Mouse (Mus musculus): ENCODE measurements around the gene Fhit. TPM values are rescaled to one million over a fixed set of nuclear protein-coding genes. Genes with fewer than 3 reads are reported as not detected.

The Fhit gene
- polyA plus RNA-seq, 1 experiment from 2014 or later: 6.7 TPM

DNA sequence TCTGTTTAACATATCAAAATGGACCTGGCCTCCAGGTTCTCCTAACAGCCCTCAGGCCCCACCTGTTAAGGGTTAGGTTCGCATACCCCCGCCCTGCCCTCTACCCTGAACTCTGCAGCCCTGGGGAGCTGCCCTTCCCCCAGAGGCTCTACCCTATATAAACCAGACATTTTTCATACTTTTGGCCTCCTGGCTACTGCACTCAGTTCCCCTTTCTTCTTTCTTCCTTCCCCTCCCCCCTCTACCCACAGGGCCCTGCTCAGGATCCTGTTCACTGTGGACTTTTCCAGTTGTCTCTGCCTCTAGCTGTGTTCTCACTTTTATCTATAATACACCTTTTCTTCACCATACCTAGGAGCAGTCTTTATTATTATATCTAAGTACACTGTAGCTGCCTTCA lies 627.0 kb downstream of the Fhit start:
- H3K4me3 ChIP-seq: no peak overlapping the region
- no peaks in the 10 kb centered on the region for H3K4me1 ChIP-seq
- no peak overlapping the region for H3K27ac ChIP-seq (replicated peaks)
- 83% methylated on average over 2 of the region's 2 CpGs for WGBS
- H3K36me3 ChIP-seq: no peaks in the 10 kb centered on the region
- no peak overlapping the region for H3K9ac ChIP-seq (replicated peaks)
- H3K9me3 ChIP-seq: no peaks in the 10 kb centered on the region
- no peak overlapping the region for H3K4me2 ChIP-seq (replicated peaks)
- no peak for ATAC-seq (ENCODE audit: low FRiP score, low read depth)
- H3K27me3 ChIP-seq: no peaks in the 10 kb centered on the region

DNA sequence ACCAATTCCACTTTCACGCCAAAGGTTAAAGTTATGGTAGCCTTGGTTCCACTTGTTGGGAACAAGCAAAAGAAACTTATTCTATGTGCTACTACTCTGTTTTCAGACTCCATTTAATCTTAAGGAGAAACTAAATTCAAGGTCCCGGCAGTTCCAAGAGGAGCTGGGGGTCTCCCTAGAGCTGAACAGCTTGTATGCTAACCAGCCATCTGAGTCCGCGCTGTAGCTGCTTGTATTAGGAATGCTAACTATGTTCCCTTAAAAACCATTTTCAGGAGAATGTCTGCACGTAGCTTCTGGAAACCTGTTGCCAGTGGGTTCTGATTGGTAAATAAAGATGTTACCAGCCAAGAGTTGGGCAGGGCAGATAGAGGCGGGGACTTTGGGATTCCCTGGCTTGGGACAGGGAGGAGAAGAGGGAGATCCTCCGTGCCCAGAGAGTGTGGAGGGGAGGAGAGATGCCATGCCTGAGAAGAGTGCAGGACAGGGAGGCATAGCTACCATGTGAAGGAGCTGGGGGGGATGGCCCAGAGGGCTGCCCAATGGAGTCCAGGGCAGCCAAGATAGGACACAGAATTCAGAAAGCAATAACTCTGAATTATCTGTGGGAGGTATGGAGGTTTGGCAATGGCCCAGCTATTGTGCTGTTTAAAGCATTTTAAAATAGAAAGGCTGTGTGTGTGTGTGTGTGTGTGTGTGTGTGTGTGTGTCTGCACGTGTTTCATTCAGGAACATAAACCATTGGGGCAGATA lies 629.9 kb downstream of the Fhit start:
- Histone ChIP-seq H3K4me1 (no peaks in the 10 kb centered on the region), H3K9me3 (no peaks in the 10 kb centered on the region), H3K27ac (replicated peaks) (no peak overlapping the region), H3K4me3 (no peak overlapping the region), H3K36me3 (no peaks in the 10 kb centered on the region), H3K9ac (replicated peaks) (no peak overlapping the region), H3K27me3 (no peaks in the 10 kb centered on the region), H3K4me2 (replicated peaks) (no peak overlapping the region)
- WGBS: 84% methylated on average over 8 of the region's 8 CpGs
- ATAC-seq (ENCODE audit: low FRiP score, low read depth): no peak

DNA sequence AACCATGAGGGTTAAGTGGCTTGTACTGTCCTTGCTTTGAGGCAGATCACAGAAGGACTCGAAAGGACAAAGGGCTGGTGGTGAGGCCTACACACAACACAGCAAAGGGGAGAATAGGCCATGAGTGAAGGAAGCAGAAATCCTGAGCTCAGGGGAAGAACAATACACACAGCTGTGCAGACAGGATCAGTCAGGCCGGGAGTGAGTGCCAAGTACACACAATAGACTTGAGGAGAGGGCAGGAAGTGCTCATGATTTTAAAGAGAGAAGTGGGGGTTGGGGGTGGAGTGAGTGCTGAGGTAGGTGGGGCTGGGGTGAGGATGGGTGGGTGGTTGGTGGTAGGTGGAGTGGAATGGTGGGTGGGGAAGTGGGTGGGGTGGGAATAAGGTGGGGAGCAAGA lies 635.0 kb downstream of the Fhit start:
- Histone ChIP-seq H3K4me3 (no peak overlapping the region), H3K36me3 (no peaks in the 10 kb centered on the region), H3K9me3 (no peaks in the 10 kb centered on the region), H3K9ac (replicated peaks) (no peak overlapping the region), H3K27me3 (no peaks in the 10 kb centered on the region), H3K4me1 (no peaks in the 10 kb centered on the region; the same call in 1 of the 2 replicates), H3K4me2 (replicated peaks) (no peak overlapping the region), H3K27ac (replicated peaks) (no peak overlapping the region)
- peak; percentile 62; the same call in 1 of the 2 replicates for ATAC-seq (ENCODE audit: low FRiP score, low read depth)
- 16% methylated on average over 2 of the region's 2 CpGs for WGBS

DNA sequence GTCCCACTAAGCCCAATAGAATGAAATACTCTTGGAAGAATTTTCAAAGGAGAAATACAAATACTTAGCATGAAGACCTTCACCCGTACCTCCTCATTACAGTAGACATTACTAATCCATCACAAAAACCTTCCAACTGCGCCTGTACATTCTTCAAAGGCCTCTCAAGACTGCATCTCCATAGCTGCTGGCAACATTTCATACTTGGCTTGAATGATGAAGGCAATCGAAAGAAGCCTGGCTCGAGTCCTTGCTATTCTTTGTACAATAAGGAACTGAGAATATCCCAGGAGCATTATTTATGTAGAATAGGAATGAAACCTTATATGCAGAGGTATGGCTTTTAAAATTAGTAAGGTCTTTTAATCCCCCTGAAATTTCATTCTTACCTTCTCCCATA lies 636.0 kb downstream of the Fhit start:
- Histone ChIP-seq H3K27ac (replicated peaks) (no peak overlapping the region), H3K36me3 (no peaks in the 10 kb centered on the region), H3K4me3 (no peak overlapping the region), H3K4me2 (replicated peaks) (no peak overlapping the region), H3K9ac (replicated peaks) (no peak overlapping the region), H3K27me3 (no peaks in the 10 kb centered on the region), H3K9me3 (no peaks in the 10 kb centered on the region), H3K4me1 (no peaks in the 10 kb centered on the region; the same call in 1 of the 2 replicates)
- ATAC-seq (ENCODE audit: low FRiP score, low read depth): no peak
- WGBS: 90% methylated on average over 4 of the region's 4 CpGs

DNA sequence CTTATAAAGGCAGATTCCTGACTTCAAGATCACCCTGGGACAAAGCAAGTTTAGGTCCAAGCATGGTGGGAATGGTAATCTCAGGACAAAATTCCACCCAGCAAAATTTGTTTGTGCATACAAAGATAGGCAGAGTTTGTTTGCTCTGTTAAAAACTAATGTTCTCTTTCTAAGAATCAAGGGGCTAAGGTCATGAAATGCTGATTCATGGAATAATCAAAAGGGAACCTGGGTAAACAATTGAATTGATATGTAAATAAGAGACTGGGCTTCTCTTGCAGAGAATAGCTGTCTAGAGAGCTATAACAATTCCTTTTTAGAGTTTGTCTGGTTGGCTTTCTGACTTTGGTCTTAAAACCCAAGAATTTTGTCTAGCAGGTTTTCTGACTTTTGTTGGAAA lies 647.8 kb downstream of the Fhit start:
- no peak for ATAC-seq (ENCODE audit: low FRiP score, low read depth)
- no peaks in the 10 kb centered on the region for H3K27me3 ChIP-seq
- H3K4me3 ChIP-seq: no peak overlapping the region
- no peaks in the 10 kb centered on the region for H3K36me3 ChIP-seq
- H3K4me2 ChIP-seq (replicated peaks): no peak overlapping the region
- H3K9ac ChIP-seq (replicated peaks): no peak overlapping the region
- H3K4me1 ChIP-seq: no peaks in the 10 kb centered on the region
- H3K9me3 ChIP-seq: no peaks in the 10 kb centered on the region
- no peak overlapping the region for H3K27ac ChIP-seq (replicated peaks)

DNA sequence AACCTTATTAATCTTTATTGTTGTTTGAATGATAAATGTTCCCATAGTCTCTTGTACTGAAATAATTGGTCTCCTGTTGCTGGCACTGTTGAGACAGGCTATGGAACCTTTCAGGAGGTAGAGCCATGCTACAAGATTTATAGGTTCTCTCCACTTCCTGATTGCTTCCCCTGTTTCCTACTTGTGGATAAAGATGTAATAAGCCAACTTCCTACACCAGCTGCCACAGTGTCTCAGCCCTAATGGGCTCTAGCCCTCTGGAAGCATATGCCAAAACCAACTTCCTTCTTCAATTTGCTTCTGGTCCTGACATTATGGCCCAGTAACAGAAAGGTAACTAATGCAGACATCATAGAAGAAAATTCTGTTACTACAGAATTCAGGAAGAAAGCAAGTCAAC lies 652.6 kb downstream of the Fhit start:
- H3K4me2 ChIP-seq (replicated peaks): no peak overlapping the region
- H3K9ac ChIP-seq (replicated peaks): no peak overlapping the region
- H3K4me1 ChIP-seq: no peaks in the 10 kb centered on the region
- H3K9me3 ChIP-seq: no peaks in the 10 kb centered on the region
- H3K27me3 ChIP-seq: no peaks in the 10 kb centered on the region
- no peak for ATAC-seq (ENCODE audit: low FRiP score, low read depth)
- H3K4me3 ChIP-seq: no peak overlapping the region
- H3K27ac ChIP-seq (replicated peaks): no peak overlapping the region
- H3K36me3 ChIP-seq: no peaks in the 10 kb centered on the region

DNA sequence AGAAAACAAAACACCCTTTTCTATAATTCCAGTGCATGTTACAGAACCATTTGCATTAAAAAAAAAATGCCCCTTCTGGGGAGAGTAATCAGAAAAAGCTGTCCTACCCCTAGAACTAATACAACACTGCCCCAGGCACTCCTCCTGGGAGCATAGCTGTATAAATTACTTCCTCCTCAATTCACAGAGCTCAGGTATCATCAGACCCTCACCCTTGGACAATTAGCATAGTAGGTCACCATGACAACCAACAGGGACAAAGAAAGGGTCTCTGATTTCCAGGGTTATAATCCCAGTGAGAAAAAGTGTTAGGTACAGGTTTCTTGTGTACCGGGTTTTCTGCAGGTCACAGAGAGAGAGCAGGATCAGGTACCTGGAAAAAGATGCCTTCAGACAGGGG lies 654.3 kb downstream of the Fhit start:
- Histone ChIP-seq H3K9me3 (no peaks in the 10 kb centered on the region), H3K27me3 (no peaks in the 10 kb centered on the region), H3K27ac (replicated peaks) (no peak overlapping the region), H3K4me3 (no peak overlapping the region), H3K36me3 (no peaks in the 10 kb centered on the region), H3K4me1 (no peaks in the 10 kb centered on the region), H3K4me2 (replicated peaks) (no peak overlapping the region), H3K9ac (replicated peaks) (no peak overlapping the region)
- peak; percentile 44; the same call in 1 of the 2 replicates for ATAC-seq (ENCODE audit: low FRiP score, low read depth)
- WGBS: 47% methylated on average over 1 of the region's 1 CpGs

DNA sequence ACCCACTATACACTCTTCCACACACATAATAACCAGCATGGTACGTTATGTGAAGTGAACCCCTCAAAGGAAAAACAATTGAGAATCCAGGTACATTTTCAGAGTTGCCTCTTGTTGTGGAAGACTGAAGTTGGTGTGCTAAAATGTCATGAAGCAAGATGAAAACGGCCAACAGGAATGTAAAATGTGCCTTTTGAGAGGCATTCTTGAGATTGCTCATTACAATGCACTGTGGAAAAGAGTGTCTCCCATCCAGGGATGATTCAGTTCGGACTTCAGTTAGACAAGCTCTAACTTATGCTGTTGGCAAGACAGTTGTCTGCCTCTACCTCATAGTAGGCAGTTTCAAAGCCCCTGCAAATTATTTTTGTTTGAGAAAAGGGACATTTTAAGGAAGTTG lies 676.0 kb downstream of the Fhit start:
- H3K27me3 ChIP-seq: no peaks in the 10 kb centered on the region
- no peak overlapping the region for H3K4me3 ChIP-seq
- H3K27ac ChIP-seq (replicated peaks): no peak overlapping the region
- no peaks in the 10 kb centered on the region for H3K9me3 ChIP-seq
- 77% methylated on average over 3 of the region's 3 CpGs for WGBS
- H3K4me2 ChIP-seq (replicated peaks): no peak overlapping the region
- no peaks in the 10 kb centered on the region for H3K36me3 ChIP-seq
- no peak for ATAC-seq (ENCODE audit: low FRiP score, low read depth)
- no peak overlapping the region for H3K9ac ChIP-seq (replicated peaks)
- H3K4me1 ChIP-seq: no peaks in the 10 kb centered on the region

DNA sequence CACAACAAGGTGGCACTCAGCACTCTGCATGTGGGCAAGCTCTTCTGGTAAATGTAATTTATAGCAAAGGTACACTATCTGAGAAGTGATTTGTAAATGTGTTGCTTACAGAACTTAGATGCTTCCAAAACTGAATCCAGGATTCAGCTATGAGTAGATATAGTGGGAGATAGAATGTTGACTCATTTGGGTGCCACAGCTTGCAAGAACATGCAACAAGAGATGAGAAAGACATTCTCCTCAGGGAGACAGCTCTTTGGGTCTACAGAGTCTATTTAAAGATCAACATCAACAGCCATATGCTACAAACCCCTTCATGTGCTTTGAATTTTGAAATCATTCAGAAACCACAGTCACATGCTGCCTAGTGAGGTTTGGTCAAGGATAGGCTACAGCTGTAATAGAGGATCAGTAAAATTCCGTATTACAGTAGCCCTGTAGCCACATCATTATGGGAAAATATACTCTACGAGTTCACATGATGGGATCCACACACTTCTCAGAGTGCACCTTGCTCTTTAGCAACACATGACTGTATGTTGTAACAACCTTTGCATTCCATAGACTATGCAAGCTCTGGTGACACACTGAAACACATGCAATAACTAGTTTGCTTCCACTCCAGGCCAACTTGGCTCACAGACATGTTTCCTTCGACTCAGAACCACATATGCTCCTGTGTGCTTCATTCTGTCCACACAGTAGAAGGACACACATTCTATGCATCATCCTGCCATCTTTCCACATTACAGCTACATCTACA lies 678.8 kb downstream of the Fhit start:
- ATAC-seq (ENCODE audit: low FRiP score, low read depth): no peak
- Histone ChIP-seq H3K9me3 (no peaks in the 10 kb centered on the region), H3K9ac (replicated peaks) (no peak overlapping the region)

DNA sequence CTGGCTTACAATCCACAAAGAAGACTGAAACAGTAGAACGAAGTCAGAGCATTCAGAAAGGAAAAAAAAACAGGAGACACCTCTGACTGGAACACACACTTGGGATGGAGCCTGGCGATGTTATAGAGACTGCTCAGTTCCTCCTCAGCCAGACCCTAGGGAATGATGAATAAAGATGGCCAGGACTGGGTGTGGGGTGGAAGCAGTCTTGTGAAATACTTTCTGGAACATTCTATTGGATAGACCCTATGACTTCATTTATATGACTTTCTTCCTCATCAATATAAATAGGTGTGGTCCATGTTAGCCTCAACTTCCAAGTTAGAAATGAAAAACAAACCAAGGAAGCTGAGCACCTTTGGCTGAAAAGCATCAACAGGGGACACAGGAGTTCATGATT lies 680.5 kb downstream of the Fhit start:
- H3K9me3 ChIP-seq: no peaks in the 10 kb centered on the region
- no peak overlapping the region for H3K9ac ChIP-seq (replicated peaks)
- H3K27ac ChIP-seq (replicated peaks): no peak overlapping the region
- H3K36me3 ChIP-seq: no peaks in the 10 kb centered on the region
- H3K27me3 ChIP-seq: no peaks in the 10 kb centered on the region
- H3K4me2 ChIP-seq (replicated peaks): no peak overlapping the region
- WGBS: 83% methylated on average over 2 of the region's 2 CpGs
- no peak for ATAC-seq (ENCODE audit: low FRiP score, low read depth)
- no peaks in the 10 kb centered on the region for H3K4me1 ChIP-seq
- H3K4me3 ChIP-seq: no peak overlapping the region

More for the DNA sequence above, 678.8 kb downstream of the Fhit start:
- Histone ChIP-seq H3K4me1 (no peaks in the 10 kb centered on the region), H3K4me2 (replicated peaks) (no peak overlapping the region), H3K27ac (replicated peaks) (no peak overlapping the region), H3K4me3 (no peak overlapping the region), H3K36me3 (no peaks in the 10 kb centered on the region), H3K27me3 (no peaks in the 10 kb centered on the region)
- 89% methylated on average over 3 of the region's 3 CpGs for WGBS

DNA sequence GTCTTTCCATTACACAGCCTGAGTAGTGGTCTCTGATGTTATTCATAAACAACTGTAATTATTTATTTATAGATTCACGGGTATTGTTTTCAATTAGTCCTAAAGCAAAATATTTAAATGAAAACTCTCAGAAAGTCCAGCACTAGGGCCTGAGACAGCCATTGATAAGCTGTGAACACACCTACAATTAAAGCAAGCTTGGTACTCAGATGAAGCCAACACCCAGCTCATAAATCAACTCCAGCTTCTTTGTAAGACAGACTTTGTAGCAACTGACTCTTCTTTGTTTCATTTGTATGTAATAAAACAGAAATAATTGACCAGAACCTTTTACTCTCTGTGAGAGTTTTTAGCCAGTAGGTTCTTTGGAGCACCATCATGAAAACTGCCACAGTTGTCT lies 681.2 kb downstream of the Fhit start:
- Histone ChIP-seq H3K9me3 (no peaks in the 10 kb centered on the region), H3K27ac (replicated peaks) (no peak overlapping the region), H3K27me3 (no peaks in the 10 kb centered on the region), H3K4me1 (no peaks in the 10 kb centered on the region), H3K9ac (replicated peaks) (no peak overlapping the region), H3K4me2 (replicated peaks) (no peak overlapping the region), H3K4me3 (no peak overlapping the region), H3K36me3 (no peaks in the 10 kb centered on the region)
- WGBS: 81% methylated on average over 1 of the region's 1 CpGs
- ATAC-seq (ENCODE audit: low FRiP score, low read depth): no peak

DNA sequence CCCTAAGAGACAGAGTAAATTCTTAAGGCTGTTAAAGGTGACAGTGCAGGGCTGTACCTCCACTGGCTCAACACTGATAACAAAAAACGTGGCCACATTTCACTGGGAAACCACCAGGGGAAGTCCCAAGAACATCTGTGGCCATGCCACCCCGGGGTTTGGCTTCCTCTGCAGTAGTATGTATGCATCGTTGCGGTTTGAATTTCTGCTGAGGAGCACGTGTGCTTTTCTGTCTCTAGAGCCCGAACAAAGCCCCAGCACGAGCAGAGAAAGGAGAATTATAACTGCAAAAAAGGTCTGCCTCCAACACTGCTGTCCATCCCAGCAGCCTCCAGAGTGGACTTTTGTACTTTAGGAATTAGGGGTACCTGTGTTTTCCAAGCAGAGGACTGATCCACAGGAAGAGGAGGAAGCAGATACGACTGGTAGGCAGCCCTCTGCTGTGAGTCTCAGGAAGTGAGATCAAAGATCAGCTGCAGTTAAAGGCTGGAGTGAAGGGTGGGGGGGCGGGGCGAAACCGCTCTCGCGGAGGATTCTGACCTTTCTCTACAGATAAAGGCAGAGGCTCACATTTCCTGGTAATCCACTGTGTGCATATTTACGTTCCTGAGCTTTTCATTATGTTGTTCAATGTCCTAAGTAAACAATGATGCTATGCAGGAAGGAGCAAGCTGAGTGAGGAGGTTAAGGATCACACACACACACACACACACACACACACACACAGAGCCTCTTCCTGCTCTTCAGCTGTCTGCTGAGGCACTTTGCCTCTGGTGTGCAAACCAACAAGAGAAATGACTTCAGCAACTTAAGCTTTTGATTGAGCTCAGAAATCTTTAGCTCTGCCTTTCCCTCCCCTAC lies 708.6 kb downstream of the Fhit start:
- Histone ChIP-seq H3K36me3 (no peaks in the 10 kb centered on the region), H3K4me1 (peaks cover 8% of the 10 kb centered on the region), H3K4me2 (replicated peaks) (peak overlapping the region; percentile 48), H3K9me3 (no peaks in the 10 kb centered on the region), H3K9ac (replicated peaks) (no peak overlapping the region), H3K4me3 (peak overlapping the region; percentile 27; the same call in 1 of the 2 replicates), H3K27ac (replicated peaks) (no peak overlapping the region; the same call in 1 of the 2 replicates), H3K27me3 (peaks cover 4% of the 10 kb centered on the region; the same call in 1 of the 2 replicates)
- peak; percentile 86 for ATAC-seq (ENCODE audit: low FRiP score, low read depth)
- 9% methylated on average over 14 of the region's 14 CpGs for WGBS
